Mouse (Mus musculus): ENCODE data around the gene Olfr906. TPM values are rescaled to one million over a fixed set of nuclear protein-coding genes. Genes with fewer than 3 reads are reported as not detected.

The Olfr906 gene
- polyA plus RNA-seq (2014; fragmentation: Nextera tagmentation; extraction: Ambion mirVana) = not detected in 2 replicates

DNA sequence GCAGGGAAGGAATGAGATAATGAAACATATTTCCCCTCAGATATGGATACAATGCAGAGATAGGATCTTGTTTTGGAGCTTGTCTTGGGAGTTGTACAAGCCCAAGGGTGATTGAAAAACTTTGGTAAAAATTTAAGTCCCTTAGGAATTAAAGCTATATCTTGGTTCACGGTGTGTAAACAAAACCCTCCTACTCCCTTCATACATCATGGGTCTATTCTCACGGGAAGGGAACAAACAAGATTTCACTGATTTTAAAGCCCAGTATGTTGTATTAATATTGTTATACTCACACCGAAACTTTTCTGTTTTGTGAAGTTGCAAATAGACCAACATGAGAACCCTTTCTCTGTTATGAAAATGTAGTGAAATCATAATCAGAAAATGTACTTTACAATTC lies at the start of gene Olfr906:
TSS of gene Olfr906 (plus strand) at position 301 of the 400 bp plus-strand sequence.
- no peak within 1 kb of the TSS for H3K4me3 ChIP-seq (ENCODE audit: low read length)
- no peaks in the 10 kb centered on the region for H3K27me3 ChIP-seq (ENCODE audit: control insufficient read depth, insufficient read depth, low read length)
- no peaks in the 10 kb centered on the region for H3K36me3 ChIP-seq (ENCODE audit: control insufficient read depth, insufficient read depth, low read length)
- 79% methylated on average over 3 of the region's 3 CpGs for WGBS
- no peak within 1 kb of the TSS for H3K27ac ChIP-seq (ENCODE audit: low read depth, low read length)
- no peak within 1 kb of the TSS for H3K4me2 ChIP-seq (replicated peaks; ENCODE audit: low read depth, low read length)
- no peaks in the 10 kb centered on the region for H3K9me3 ChIP-seq (ENCODE audit: control insufficient read depth, low read length)
- no peak for ATAC-seq (ENCODE audit: low FRiP score, low TSS enrichment)
- H3K9ac ChIP-seq (ENCODE audit: low read depth, low read length) = no peak within 1 kb of the TSS
- H3K4me1 ChIP-seq (ENCODE audit: control insufficient read depth, insufficient read depth, low read length) = no peaks in the 10 kb centered on the region

- ATAC-seq (ENCODE audit: low FRiP score, low TSS enrichment) = no peak
- H3K9me3 ChIP-seq (ENCODE audit: control insufficient read depth, low read length) = no peaks in the 10 kb centered on the region
- H3K4me2 ChIP-seq (replicated peaks; ENCODE audit: low read depth, low read length) = no peak within 1 kb of the TSS
- H3K36me3 ChIP-seq (ENCODE audit: control insufficient read depth, insufficient read depth, low read length) = no peaks in the 10 kb centered on the region
- 85% methylated on average over 5 of the region's 5 CpGs for WGBS
- no peak within 1 kb of the TSS for H3K9ac ChIP-seq (ENCODE audit: low read depth, low read length)
- H3K4me1 ChIP-seq (ENCODE audit: control insufficient read depth, insufficient read depth, low read length) = no peaks in the 10 kb centered on the region
- no peaks in the 10 kb centered on the region for H3K27me3 ChIP-seq (ENCODE audit: control insufficient read depth, insufficient read depth, low read length)
- H3K27ac ChIP-seq (ENCODE audit: low read depth, low read length) = no peak within 1 kb of the TSS
- no peak within 1 kb of the TSS for H3K4me3 ChIP-seq (ENCODE audit: low read length)
Observed at GRCm38 (mm10) chr9:38447352-38447751, 39.5 kb upstream of the Olfr906 start, which contains the start of gene Olfr902. Gene Olfr902 (plus strand): TSS chr9:38447652.

DNA sequence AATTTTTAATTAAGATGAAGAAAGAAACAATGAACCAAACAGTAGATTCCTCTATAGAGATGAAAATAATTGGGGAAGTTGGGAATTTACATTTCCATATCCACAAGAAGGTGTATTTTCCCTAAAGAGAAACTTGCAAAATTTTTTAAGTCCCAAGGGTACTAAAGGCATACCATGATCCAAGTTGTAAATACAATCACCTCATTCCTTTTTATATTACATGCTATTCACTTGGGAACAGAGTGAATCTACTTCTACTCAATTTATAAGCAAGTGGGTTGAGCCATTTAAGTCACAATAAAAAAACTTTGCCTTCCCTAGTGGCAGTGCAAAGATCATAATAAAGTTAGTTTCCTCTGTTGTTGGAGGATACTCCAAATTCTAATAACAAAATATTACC lies 24.0 kb upstream of the Olfr906 start, which contains the start of gene Olfr904:
TSS of gene Olfr904 (plus strand) at position 301 of the 400 bp plus-strand sequence.
- H3K9ac ChIP-seq (ENCODE audit: low read depth, low read length) = no peak within 1 kb of the TSS
- H3K27ac ChIP-seq (ENCODE audit: low read depth, low read length) = no peak within 1 kb of the TSS
- ATAC-seq (ENCODE audit: low FRiP score, low TSS enrichment) = no peak
- H3K4me2 ChIP-seq (replicated peaks; ENCODE audit: low read depth, low read length) = no peak within 1 kb of the TSS
- H3K9me3 ChIP-seq (ENCODE audit: control insufficient read depth, low read length) = no peaks in the 10 kb centered on the region
- H3K4me3 ChIP-seq (ENCODE audit: low read length) = no peak within 1 kb of the TSS
- no peaks in the 10 kb centered on the region for H3K27me3 ChIP-seq (ENCODE audit: control insufficient read depth, insufficient read depth, low read length)
- no peaks in the 10 kb centered on the region for H3K36me3 ChIP-seq (ENCODE audit: control insufficient read depth, insufficient read depth, low read length)
- H3K4me1 ChIP-seq (ENCODE audit: control insufficient read depth, insufficient read depth, low read length) = no peaks in the 10 kb centered on the region

DNA sequence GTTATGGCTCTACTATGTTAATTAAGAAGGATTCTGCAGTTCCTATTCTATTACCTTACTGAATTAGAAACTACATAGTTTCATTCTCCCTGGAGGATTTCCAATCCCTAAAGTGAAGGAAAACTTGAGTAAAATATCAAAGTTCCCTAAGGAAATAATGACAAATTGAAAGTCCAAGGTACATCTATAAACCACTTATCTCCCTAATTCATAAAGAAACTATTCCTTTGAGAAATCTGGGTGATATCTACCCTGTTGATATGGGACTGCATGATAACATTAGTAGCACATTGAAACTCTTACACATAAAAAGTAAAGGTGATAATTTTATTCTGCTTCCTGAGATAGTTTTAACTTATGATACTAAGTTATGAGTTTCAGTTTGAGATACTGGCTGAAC lies 16.1 kb upstream of the Olfr906 start, which contains the start of gene Olfr905:
TSS of gene Olfr905 (plus strand) at position 301 of the 400 bp plus-strand sequence.
- ATAC-seq (ENCODE audit: low FRiP score, low TSS enrichment) = no peak
- no peaks in the 10 kb centered on the region for H3K9me3 ChIP-seq (ENCODE audit: control insufficient read depth, low read length)
- H3K27me3 ChIP-seq (ENCODE audit: control insufficient read depth, insufficient read depth, low read length) = no peaks in the 10 kb centered on the region
- H3K4me2 ChIP-seq (replicated peaks; ENCODE audit: low read depth, low read length) = no peak within 1 kb of the TSS
- no peaks in the 10 kb centered on the region for H3K36me3 ChIP-seq (ENCODE audit: control insufficient read depth, insufficient read depth, low read length)
- no peaks in the 10 kb centered on the region for H3K4me1 ChIP-seq (ENCODE audit: control insufficient read depth, insufficient read depth, low read length)
- no peak within 1 kb of the TSS for H3K27ac ChIP-seq (ENCODE audit: low read depth, low read length)
- H3K9ac ChIP-seq (ENCODE audit: low read depth, low read length) = no peak within 1 kb of the TSS
- no peak within 1 kb of the TSS for H3K4me3 ChIP-seq (ENCODE audit: low read length)

DNA sequence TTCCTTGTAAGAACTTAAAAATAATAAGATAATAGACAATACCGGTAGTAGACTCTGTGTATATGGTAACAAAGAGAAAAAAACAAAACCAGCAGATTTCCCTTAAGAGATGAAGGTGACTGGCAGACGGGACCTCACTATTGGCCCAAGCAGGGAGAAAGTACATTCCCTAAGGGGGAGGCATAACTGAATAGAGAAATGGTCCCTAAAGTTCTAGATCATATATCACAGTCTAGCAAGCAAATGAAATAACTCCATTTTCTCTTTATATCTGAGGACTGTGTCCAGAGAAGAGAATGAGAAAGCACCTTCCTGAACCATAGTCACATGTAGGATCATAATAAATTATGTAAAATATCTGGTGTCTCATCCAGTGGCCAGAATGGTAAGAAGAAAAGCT lies 8.6 kb downstream of the Olfr906 start, which contains the start of gene Olfr907:
TSS of gene Olfr907 (plus strand) at position 301 of the 400 bp plus-strand sequence.
- Histone ChIP-seq H3K36me3 (ENCODE audit: control insufficient read depth, insufficient read depth, low read length) (no peaks in the 10 kb centered on the region), H3K4me3 (ENCODE audit: low read length) (no peak within 1 kb of the TSS), H3K9ac (ENCODE audit: low read depth, low read length) (no peak within 1 kb of the TSS), H3K4me1 (ENCODE audit: control insufficient read depth, insufficient read depth, low read length) (no peaks in the 10 kb centered on the region), H3K4me2 (replicated peaks; ENCODE audit: low read depth, low read length) (no peak within 1 kb of the TSS), H3K27me3 (ENCODE audit: control insufficient read depth, insufficient read depth, low read length) (no peaks in the 10 kb centered on the region), H3K9me3 (ENCODE audit: control insufficient read depth, low read length) (no peaks in the 10 kb centered on the region), H3K27ac (ENCODE audit: low read depth, low read length) (no peak within 1 kb of the TSS)
- 85% methylated on average over 2 of the region's 2 CpGs for WGBS
- no peak for ATAC-seq (ENCODE audit: low FRiP score, low TSS enrichment)

DNA sequence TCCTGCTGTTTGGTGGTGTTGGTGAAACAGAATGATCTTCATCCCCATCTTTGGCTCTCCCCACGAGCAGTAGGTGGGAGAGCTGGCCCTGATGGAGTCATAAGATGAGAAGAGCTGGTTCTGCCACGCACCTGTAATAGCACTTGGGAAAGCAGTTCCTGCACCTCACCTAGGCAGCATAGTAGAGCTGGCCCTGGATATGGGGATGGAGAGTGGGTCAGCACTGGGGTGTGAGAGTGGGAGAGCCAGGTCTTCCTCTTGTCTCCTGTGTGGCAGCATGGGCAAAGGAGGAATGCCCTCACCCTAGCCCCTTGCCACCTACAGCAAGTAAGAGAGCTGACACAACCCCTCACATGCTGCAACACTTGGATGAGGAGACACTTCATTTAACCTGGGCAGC lies 25.5 kb downstream of the Olfr906 start:
- ATAC-seq (ENCODE audit: low FRiP score, low TSS enrichment) = no peak
- 68% methylated on average over 2 of the region's 2 CpGs for WGBS
- no peaks in the 10 kb centered on the region for H3K27me3 ChIP-seq (ENCODE audit: control insufficient read depth, insufficient read depth, low read length)

DNA sequence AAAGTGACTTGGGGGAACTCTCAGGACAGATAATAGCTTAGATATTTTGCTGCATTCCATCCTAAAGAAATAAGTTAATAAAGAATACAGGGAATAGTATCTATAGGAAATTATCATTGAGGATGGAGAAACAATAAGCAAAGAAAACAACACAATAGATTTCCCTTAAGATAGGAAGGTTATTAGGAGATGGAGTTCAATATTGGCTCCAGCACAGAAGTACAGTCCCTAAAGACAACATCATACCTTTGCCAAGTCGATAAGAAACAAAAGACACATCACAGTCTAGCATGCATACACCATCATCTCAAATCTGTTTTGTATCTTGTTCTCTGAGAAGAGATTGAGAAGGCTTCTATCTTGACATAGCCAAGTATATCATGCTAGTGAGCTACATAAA lies 34.4 kb downstream of the Olfr906 start, which contains the start of gene Olfr911-ps1:
TSS of gene Olfr911-ps1 (plus strand) at position 301 of the 400 bp plus-strand sequence.
- Histone ChIP-seq H3K9me3 (ENCODE audit: control insufficient read depth, low read length) (no peaks in the 10 kb centered on the region), H3K27me3 (ENCODE audit: control insufficient read depth, insufficient read depth, low read length) (no peaks in the 10 kb centered on the region), H3K9ac (ENCODE audit: low read depth, low read length) (no peak within 1 kb of the TSS), H3K4me2 (replicated peaks; ENCODE audit: low read depth, low read length) (no peak within 1 kb of the TSS), H3K4me1 (ENCODE audit: control insufficient read depth, insufficient read depth, low read length) (no peaks in the 10 kb centered on the region), H3K4me3 (ENCODE audit: low read length) (no peak within 1 kb of the TSS), H3K27ac (ENCODE audit: low read depth, low read length) (no peak within 1 kb of the TSS), H3K36me3 (ENCODE audit: control insufficient read depth, insufficient read depth, low read length) (no peaks in the 10 kb centered on the region)
- ATAC-seq (ENCODE audit: low FRiP score, low TSS enrichment) = no peak
- 79% methylated on average over 1 of the region's 1 CpGs for WGBS

More for the DNA sequence above, 25.5 kb downstream of the Olfr906 start:
- H3K27ac ChIP-seq (ENCODE audit: low read depth, low read length) = no peak overlapping the region
- no peaks in the 10 kb centered on the region for H3K36me3 ChIP-seq (ENCODE audit: control insufficient read depth, insufficient read depth, low read length)
- no peak overlapping the region for H3K4me2 ChIP-seq (replicated peaks; ENCODE audit: low read depth, low read length)
- no peaks in the 10 kb centered on the region for H3K4me1 ChIP-seq (ENCODE audit: control insufficient read depth, insufficient read depth, low read length)
- no peak overlapping the region for H3K9ac ChIP-seq (ENCODE audit: low read depth, low read length)
- H3K4me3 ChIP-seq (ENCODE audit: low read length) = no peak overlapping the region
- H3K9me3 ChIP-seq (ENCODE audit: control insufficient read depth, low read length) = no peaks in the 10 kb centered on the region

- Histone ChIP-seq H3K9ac (ENCODE audit: low read depth, low read length) (no peak within 1 kb of the TSS), H3K4me2 (replicated peaks; ENCODE audit: low read depth, low read length) (no peak within 1 kb of the TSS), H3K27ac (ENCODE audit: low read depth, low read length) (no peak within 1 kb of the TSS), H3K4me3 (ENCODE audit: low read length) (no peak within 1 kb of the TSS), H3K36me3 (ENCODE audit: control insufficient read depth, insufficient read depth, low read length) (no peaks in the 10 kb centered on the region), H3K27me3 (ENCODE audit: control insufficient read depth, insufficient read depth, low read length) (no peaks in the 10 kb centered on the region), H3K4me1 (ENCODE audit: control insufficient read depth, insufficient read depth, low read length) (no peaks in the 10 kb centered on the region), H3K9me3 (ENCODE audit: control insufficient read depth, low read length) (no peaks in the 10 kb centered on the region)
- ATAC-seq (ENCODE audit: low FRiP score, low TSS enrichment) = no peak
- 86% methylated on average over 2 of the region's 2 CpGs for WGBS
Observed at GRCm38 (mm10) chr9:38537549-38537948, 50.7 kb downstream of the Olfr906 start, which contains the start of gene Olfr910. Gene Olfr910 (plus strand): TSS chr9:38537849.

All from kidney, embryonic 14.5 days (tissue).